Mouse (Mus musculus): ENCODE data around the gene Paip2b. TPM values are rescaled to one million over a fixed set of nuclear protein-coding genes. Genes with fewer than 3 reads are reported as not detected.

Paip2b gene
- total and polyA plus RNA-seq, 3 experiments, result 13.4 to 39.4 (median 35.4) TPM

DNA sequence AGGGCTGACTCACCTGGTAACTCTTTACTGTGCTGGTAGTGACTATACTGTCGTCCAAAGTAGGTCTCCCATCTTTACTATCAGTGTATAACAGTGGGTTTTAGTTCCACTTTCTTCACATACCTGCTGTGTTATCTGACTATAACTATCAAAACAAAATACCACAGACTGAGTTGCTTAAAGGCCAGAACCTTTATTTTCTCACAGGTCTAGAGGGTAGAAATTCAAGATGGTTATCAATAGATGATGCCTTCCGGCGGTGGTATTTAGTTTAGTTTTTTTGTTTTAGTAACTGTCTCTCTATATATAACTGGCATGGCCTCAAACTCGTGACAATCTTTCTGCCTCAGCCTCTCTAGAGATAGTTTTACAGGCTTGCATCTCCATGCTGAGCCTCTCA, 32.0 kb upstream of the Paip2b start:
- Histone ChIP-seq H3K4me3 (no peak overlapping the region), H3K36me3 (ENCODE audit: control insufficient read depth, insufficient read depth, low read length) (no peaks in the 10 kb centered on the region), H3K27me3 (ENCODE audit: control insufficient read depth, insufficient read depth, low read length) (no peaks in the 10 kb centered on the region), H3K27ac (no peak overlapping the region), H3K9ac (ENCODE audit: low read depth, low read length) (no peak overlapping the region), H3K79me2 (replicated peaks; ENCODE audit: control insufficient read depth, insufficient read depth, low read length) (no peaks in the 10 kb centered on the region), H3K4me1 (ENCODE audit: control insufficient read depth, insufficient read depth, low read length) (no peaks in the 10 kb centered on the region; the same call in 1 of the 2 replicates)
- intact Hi-C loops (cut with DNase I), result no loop called here
- no peak for DNase-seq
- WGBS, result 68% methylated on average over 4 of the region's 4 CpGs
- TF ChIP-seq EP300 (IDR thresholded peaks at IDR 0.05; ENCODE audit: insufficient read depth, low read depth, low read length) (no peak), POLR2A (IDR thresholded peaks at IDR 0.05; ENCODE audit: insufficient read depth, low read depth, low read length) (no peak), CTCF (IDR thresholded peaks at IDR 0.05) (no peak)

DNA sequence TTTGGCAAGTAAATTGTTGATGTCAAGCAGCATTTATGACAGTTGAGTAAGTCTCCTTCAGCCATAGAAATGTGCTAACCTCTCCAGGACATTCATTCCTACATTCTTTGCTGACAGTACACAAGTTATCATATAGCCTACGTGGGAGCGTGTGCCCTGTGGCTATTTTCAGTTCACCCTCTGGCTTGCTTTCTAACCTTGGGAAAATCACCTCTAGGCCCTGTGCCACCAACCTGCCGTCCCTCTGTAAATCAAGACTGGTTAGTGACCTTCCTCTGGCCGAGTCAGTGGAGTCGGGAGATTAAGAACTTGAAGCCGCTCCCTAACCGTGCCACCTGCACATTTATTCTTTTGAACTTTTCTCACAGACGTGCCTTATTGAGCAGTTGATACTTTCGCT, 28.5 kb upstream of the Paip2b start:
- H3K9ac ChIP-seq (ENCODE audit: low read depth, low read length), result no peak overlapping the region
- peak overlapping the region; percentile 64 for H3K27ac ChIP-seq
- TF ChIP-seq EP300 (IDR thresholded peaks at IDR 0.05; ENCODE audit: insufficient read depth, low read depth, low read length) (0 out of 2 replicates have a peak, but pooled peaks have one; percentile 37), POLR2A (IDR thresholded peaks at IDR 0.05; ENCODE audit: insufficient read depth, low read depth, low read length) (no peak)
- H3K79me2 ChIP-seq (replicated peaks; ENCODE audit: control insufficient read depth, insufficient read depth, low read length), result no peaks in the 10 kb centered on the region
- intact Hi-C loops (cut with DNase I), result no loop called here
- H3K36me3 ChIP-seq (ENCODE audit: control insufficient read depth, insufficient read depth, low read length), result no peaks in the 10 kb centered on the region
- H3K27me3 ChIP-seq (ENCODE audit: control insufficient read depth, insufficient read depth, low read length), result no peaks in the 10 kb centered on the region
- no peak overlapping the region for H3K4me3 ChIP-seq
- peak; percentile 46 to 69 for DNase-seq
- WGBS, result 64% methylated on average over 9 of the region's 9 CpGs
- no peaks in the 10 kb centered on the region; the same call in 1 of the 2 replicates for H3K4me1 ChIP-seq (ENCODE audit: control insufficient read depth, insufficient read depth, low read length)

GRCm38 (mm10) chr6:83857476-83857875, 25.9 kb upstream of the Paip2b start:
- DNase-seq, result no peak
- intact Hi-C loops (cut with DNase I), result no loop called here
- 75% methylated on average over 5 of the region's 5 CpGs for WGBS
- H3K4me3 ChIP-seq, result no peak overlapping the region
- H3K4me1 ChIP-seq (ENCODE audit: control insufficient read depth, insufficient read depth, low read length), result no peaks in the 10 kb centered on the region; the same call in 1 of the 2 replicates
- H3K9ac ChIP-seq (ENCODE audit: low read depth, low read length), result no peak overlapping the region
- H3K27ac ChIP-seq, result peak overlapping the region; percentile 26; the same call in 1 of the 2 replicates
- H3K36me3 ChIP-seq (ENCODE audit: control insufficient read depth, insufficient read depth, low read length), result no peaks in the 10 kb centered on the region
- no peaks in the 10 kb centered on the region for H3K79me2 ChIP-seq (replicated peaks; ENCODE audit: control insufficient read depth, insufficient read depth, low read length)
- no peak for TF ChIP-seq POLR2A (IDR thresholded peaks at IDR 0.05; ENCODE audit: insufficient read depth, low read depth, low read length)
- no peak for TF ChIP-seq CTCF (IDR thresholded peaks at IDR 0.05)
- TF ChIP-seq EP300 (IDR thresholded peaks at IDR 0.05; ENCODE audit: insufficient read depth, low read depth, low read length), result no peak
- no peaks in the 10 kb centered on the region for H3K27me3 ChIP-seq (ENCODE audit: control insufficient read depth, insufficient read depth, low read length)

- TF ChIP-seq EP300 (IDR thresholded peaks at IDR 0.05; ENCODE audit: insufficient read depth, low read depth, low read length) (no peak), CTCF (IDR thresholded peaks at IDR 0.05) (no peak), POLR2A (IDR thresholded peaks at IDR 0.05; ENCODE audit: insufficient read depth, low read depth, low read length) (no peak)
- Histone ChIP-seq H3K4me3 (no peak overlapping the region), H3K27me3 (ENCODE audit: control insufficient read depth, insufficient read depth, low read length) (no peaks in the 10 kb centered on the region), H3K4me1 (ENCODE audit: control insufficient read depth, insufficient read depth, low read length) (no peaks in the 10 kb centered on the region), H3K9ac (ENCODE audit: low read depth, low read length) (no peak overlapping the region), H3K36me3 (ENCODE audit: control insufficient read depth, insufficient read depth, low read length) (no peaks in the 10 kb centered on the region), H3K27ac (no peak overlapping the region), H3K79me2 (replicated peaks; ENCODE audit: control insufficient read depth, insufficient read depth, low read length) (no peaks in the 10 kb centered on the region)
- no peak for DNase-seq
- whole genome bisulfite sequencing, result 82% methylated on average over 2 of the region's 2 CpGs
- intact Hi-C loops (cut with DNase I), result no loop called here
These were observed 17.9 kb upstream of the Paip2b start for GRCm38 (mm10) chr6:83849446-83849845.

DNA sequence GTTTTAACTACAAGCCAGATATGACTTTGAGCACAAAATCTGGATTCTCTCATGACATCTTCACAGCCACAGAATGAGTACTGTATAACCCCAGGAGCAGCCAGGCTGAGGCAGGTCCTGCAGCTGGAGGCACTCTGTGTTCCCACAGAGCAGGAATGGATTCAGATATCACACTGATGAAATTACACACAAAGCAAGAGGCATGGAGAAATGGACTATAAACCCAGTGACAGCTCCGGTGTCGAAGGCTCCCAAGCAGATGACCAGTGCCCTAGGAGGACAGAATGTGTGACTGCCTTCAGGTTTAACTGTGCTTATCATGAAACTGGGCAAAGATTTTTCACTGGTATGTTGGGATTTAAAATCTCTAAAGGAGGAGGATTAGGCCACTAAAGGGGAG, 14.6 kb upstream of the Paip2b start:
- Histone ChIP-seq H3K27me3 (ENCODE audit: control insufficient read depth, insufficient read depth, low read length) (no peaks in the 10 kb centered on the region), H3K9ac (ENCODE audit: low read depth, low read length) (no peak overlapping the region), H3K36me3 (ENCODE audit: control insufficient read depth, insufficient read depth, low read length) (no peaks in the 10 kb centered on the region), H3K4me1 (ENCODE audit: control insufficient read depth, insufficient read depth, low read length) (no peaks in the 10 kb centered on the region), H3K79me2 (replicated peaks; ENCODE audit: control insufficient read depth, insufficient read depth, low read length) (no peaks in the 10 kb centered on the region), H3K4me3 (no peak overlapping the region), H3K27ac (no peak overlapping the region)
- TF ChIP-seq EP300 (IDR thresholded peaks at IDR 0.05; ENCODE audit: insufficient read depth, low read depth, low read length) (no peak), CTCF (IDR thresholded peaks at IDR 0.05) (no peak), POLR2A (IDR thresholded peaks at IDR 0.05; ENCODE audit: insufficient read depth, low read depth, low read length) (no peak)
- intact Hi-C loops (cut with DNase I), result no loop called here
- WGBS, result 85% methylated on average over 2 of the region's 2 CpGs
- no peak for DNase-seq

DNA sequence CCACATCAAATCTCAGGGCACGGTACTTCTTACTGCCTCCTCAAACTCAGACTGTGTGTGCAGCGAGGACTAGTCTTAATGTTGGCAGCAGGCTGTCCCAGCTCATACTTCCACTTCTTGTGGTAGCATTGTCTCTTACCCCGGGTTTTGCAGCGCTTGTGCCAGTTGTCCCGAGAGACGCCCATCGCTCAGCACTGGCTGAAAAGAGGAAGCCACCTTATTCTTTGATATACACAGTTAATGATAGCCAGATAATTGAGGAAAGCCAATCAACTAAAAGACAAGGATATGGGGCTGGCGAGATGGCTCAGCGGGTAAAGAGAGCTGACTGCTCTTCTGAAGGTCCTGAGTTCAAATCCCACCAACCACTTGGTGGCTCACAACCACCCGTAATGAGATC, 13.4 kb upstream of the Paip2b start:
- intact Hi-C loops (cut with DNase I), result no loop called here
- 87% methylated on average over 10 of the region's 10 CpGs for WGBS
- Histone ChIP-seq H3K36me3 (ENCODE audit: control insufficient read depth, insufficient read depth, low read length) (no peaks in the 10 kb centered on the region), H3K27me3 (ENCODE audit: control insufficient read depth, insufficient read depth, low read length) (no peaks in the 10 kb centered on the region), H3K9ac (ENCODE audit: low read depth, low read length) (no peak overlapping the region), H3K79me2 (replicated peaks; ENCODE audit: control insufficient read depth, insufficient read depth, low read length) (no peaks in the 10 kb centered on the region), H3K27ac (no peak overlapping the region), H3K4me1 (ENCODE audit: control insufficient read depth, insufficient read depth, low read length) (no peaks in the 10 kb centered on the region), H3K4me3 (no peak overlapping the region)
- TF ChIP-seq POLR2A (IDR thresholded peaks at IDR 0.05; ENCODE audit: insufficient read depth, low read depth, low read length) (no peak), EP300 (IDR thresholded peaks at IDR 0.05; ENCODE audit: insufficient read depth, low read depth, low read length) (no peak), CTCF (IDR thresholded peaks at IDR 0.05) (no peak)
- no peak for DNase-seq
